15 mouse cellular contexts compared by ENCODE assay signal in the genomic region with DNA sequence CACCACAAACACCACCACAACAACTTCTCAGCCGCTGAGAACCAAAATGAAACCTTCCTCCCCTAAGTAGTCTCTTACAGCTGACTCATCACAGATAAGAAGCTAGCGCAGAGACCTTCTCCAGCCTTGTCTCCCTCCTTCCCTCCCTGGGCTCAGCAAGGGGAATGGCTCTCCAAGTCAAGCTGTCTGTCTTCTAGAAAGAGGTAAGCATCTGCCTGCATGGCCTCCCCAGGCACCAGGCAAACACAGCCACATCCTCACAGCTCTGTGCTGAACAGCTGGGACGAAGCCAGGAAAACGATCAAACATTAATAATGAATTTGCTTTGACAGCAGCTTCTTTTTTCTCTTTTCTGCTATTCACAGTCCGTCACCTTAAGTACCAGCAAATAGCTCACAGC.
DNase-seq lines count a peak whose midpoint lies in the region; ATAC-seq and TF ChIP-seq lines count a peak whose summit lies in the region.
"Had no signal": no experiment of that assay in that cellular context is flagged by ENCODE, and none has a peak within 500 bp of the region (broad histone marks: within the 10 kb centered on the region; RNA-seq: fewer than 3 reads in every experiment).

No protein-coding gene starts in this region.

- no peak for TF ChIP-seq CTCF in MEL (IDR thresholded peaks at IDR 0.05 in 2 of 3, conservative IDR thresholded peaks at IDR 0.05 in 1 of 3; ENCODE audit: control insufficient read depth in 1 of 3, insufficient read depth in 1 of 3, low read depth in 2 of 3, low read length in 3 of 3, poor library complexity in 1 of 3, severe bottlenecking in 1 of 3)

- no peak for TF ChIP-seq EP300 in MEL (IDR thresholded peaks at IDR 0.05; ENCODE audit: low read depth in 1 of 2, low read length in 2 of 2)

- DNase-seq in forebrain, embryonic 14.5 days (ENCODE audit: low spot score): peak; percentile 39
- peak; percentile 64 for DNase-seq in kidney, adult 9 months
- DNase-seq in MEL (ENCODE audit: low read depth, low spot score): peak; percentile 13
- DNase-seq in kidney, postnatal 4 days: peak; percentile 7 to 10
- no peak for DNase-seq in gastrocnemius, adult 18-20 months (ENCODE audit: low spot score)
- DNase-seq in frontal cortex, postnatal 10 days (ENCODE audit: low spot score in 2 of 2): no peak
- DNase-seq: cerebellum, adult 11-12 months; embryo, embryonic 11 days; gastrocnemius, postnatal 25 days; lung, adult 2 months had no signal

- no peaks in the 10 kb centered on the region for H3K36me3 ChIP-seq in forebrain, embryonic 14.5 days (ENCODE audit: control insufficient read depth, insufficient read depth, low read length)
- H3K36me3 ChIP-seq in forebrain, embryonic 13.5 days (ENCODE audit: poor library complexity, severe bottlenecking): no peaks in the 10 kb centered on the region
- no peaks in the 10 kb centered on the region for H3K36me3 ChIP-seq in kidney, embryonic 16.5 days (ENCODE audit: insufficient read depth, low read length)
- no peaks in the 10 kb centered on the region; a peak in 1 of 4 replicates for H3K36me3 ChIP-seq in MEL (ENCODE audit: control insufficient read depth in 1 of 2, insufficient read depth in 2 of 2, low read length in 2 of 2)
- H3K36me3 ChIP-seq: limb, embryonic 10.5 days had no signal

- 0 out of 2 replicates have a peak, but pooled peaks cover 6% of the 10 kb centered on the region for H3K27me3 ChIP-seq in forebrain, embryonic 14.5 days (replicated peaks; ENCODE audit: control insufficient read depth, insufficient read depth, low read length)
- peaks cover 75% of the 10 kb centered on the region for H3K27me3 ChIP-seq in forebrain, embryonic 13.5 days
- H3K27me3 ChIP-seq in kidney, embryonic 16.5 days (ENCODE audit: insufficient read depth, low read length): no peaks in the 10 kb centered on the region
- no peaks in the 10 kb centered on the region for H3K27me3 ChIP-seq in MEL (ENCODE audit: control insufficient read depth in 1 of 2, insufficient read depth in 2 of 2, low read length in 2 of 2)

- H3K9me3 ChIP-seq in forebrain, embryonic 14.5 days (replicated peaks; ENCODE audit: control insufficient read depth, low read length): no peaks in the 10 kb centered on the region
- no peaks in the 10 kb centered on the region for H3K9me3 ChIP-seq in forebrain, embryonic 13.5 days (replicated peaks)
- no peaks in the 10 kb centered on the region for H3K9me3 ChIP-seq in kidney, embryonic 16.5 days (ENCODE audit: low read length)
- H3K9me3 ChIP-seq in MEL (replicated peaks; ENCODE audit: insufficient read depth, low read length): no peaks in the 10 kb centered on the region
- H3K9me3 ChIP-seq: limb, embryonic 10.5 days had no signal

- ATAC-seq in forebrain, embryonic 14.5 days: no peak
- no peak for ATAC-seq in forebrain, embryonic 13.5 days
- ATAC-seq in kidney, embryonic 16.5 days (ENCODE audit: low FRiP score, low TSS enrichment): no peak
- ATAC-seq: activated CD4-positive, CD25-positive, alpha-beta regulatory T cell, adult 4 months; intestine, embryonic 16.5 days had no signal

- no peak overlapping the region for H3K4me2 ChIP-seq in forebrain, embryonic 14.5 days (ENCODE audit: low read length)
- no peak overlapping the region for H3K4me2 ChIP-seq in forebrain, embryonic 13.5 days
- no peak overlapping the region for H3K4me2 ChIP-seq in kidney, embryonic 16.5 days (replicated peaks; ENCODE audit: low read depth, low read length)

- no peak overlapping the region for H3K9ac ChIP-seq in forebrain, embryonic 14.5 days (ENCODE audit: low read length)
- H3K9ac ChIP-seq in forebrain, embryonic 13.5 days: no peak overlapping the region
- H3K9ac ChIP-seq in kidney, embryonic 16.5 days (replicated peaks; ENCODE audit: low read length): no peak overlapping the region
- no peak overlapping the region for H3K9ac ChIP-seq in MEL (ENCODE audit: control insufficient read depth, low read depth, low read length, poor library complexity, severe bottlenecking)

- H3K4me1 ChIP-seq in forebrain, embryonic 14.5 days (ENCODE audit: control insufficient read depth, insufficient read depth, low read length): 0 out of 2 replicates have a peak, but pooled peaks cover 3% of the 10 kb centered on the region
- peaks cover 13% of the 10 kb centered on the region for H3K4me1 ChIP-seq in forebrain, embryonic 13.5 days
- H3K4me1 ChIP-seq in kidney, embryonic 16.5 days (ENCODE audit: insufficient read depth, low read length): peaks cover 4% of the 10 kb centered on the region; the same call in 1 of the 2 replicates
- 0 out of 4 replicates have a peak, but pooled peaks cover 0 to 5% of the 10 kb centered on the region in 2 experiments for H3K4me1 ChIP-seq in MEL (ENCODE audit: control insufficient read depth in 1 of 2, insufficient read depth in 2 of 2, low read length in 2 of 2)

- TF ChIP-seq RAD21 in MEL (IDR thresholded peaks at IDR 0.05; ENCODE audit: low read depth, low read length): no peak

- no peak overlapping the region for H3K4me3 ChIP-seq in forebrain, embryonic 14.5 days (ENCODE audit: low read depth, low read length)
- H3K4me3 ChIP-seq in forebrain, embryonic 13.5 days: no peak overlapping the region
- no peak overlapping the region for H3K4me3 ChIP-seq in kidney, embryonic 16.5 days (ENCODE audit: low read length)
- peak overlapping the region in 1 of 2 experiments; percentile 0; a peak in 1 of 4 replicates for H3K4me3 ChIP-seq in MEL (ENCODE audit: control insufficient read depth in 1 of 2, insufficient read depth in 1 of 2, low read depth in 2 of 2, low read length in 2 of 2)
- H3K4me3 ChIP-seq: limb, embryonic 10.5 days had no signal

- TF ChIP-seq POLR2A in MEL (IDR thresholded peaks at IDR 0.05; ENCODE audit: control insufficient read depth in 1 of 2, insufficient read depth in 1 of 2, low read depth in 1 of 2, low read length in 2 of 2, poor library complexity in 1 of 2): no peak

- no peaks in the 10 kb centered on the region for H3K79me2 ChIP-seq in MEL (ENCODE audit: control insufficient read depth, insufficient read depth, low read length, poor library complexity)

- WGBS in forebrain, embryonic 14.5 days: 68% methylated on average over 5 of the region's 5 CpGs
- 74% methylated on average over 5 of the region's 5 CpGs for WGBS in forebrain, embryonic 13.5 days
- 80% methylated on average over 5 of the region's 5 CpGs for WGBS in kidney, embryonic 16.5 days

- peak overlapping the region; percentile 27; the same call in 1 of the 2 replicates for H3K27ac ChIP-seq in forebrain, embryonic 14.5 days (ENCODE audit: low read depth, low read length)
- no peak overlapping the region for H3K27ac ChIP-seq in forebrain, embryonic 13.5 days
- no peak overlapping the region for H3K27ac ChIP-seq in kidney, embryonic 16.5 days (ENCODE audit: low read length)
- no peak overlapping the region for H3K27ac ChIP-seq in MEL (ENCODE audit: control insufficient read depth, low read depth, low read length)
- H3K27ac ChIP-seq: limb, embryonic 10.5 days had no signal

TF ChIP-seq in MEL, 35 proteins besides CTCF, POLR2A, EP300 and RAD21:
- 0 out of 2 replicates have a peak, but pooled peaks have one; percentile 20 for TF ChIP-seq ETS1 (IDR thresholded peaks at IDR 0.05; ENCODE audit: low read depth, low read length)
- TF ChIP-seq MAFK (IDR thresholded peaks at IDR 0.05; ENCODE audit: borderline replicate concordance, low read depth, low read length): no peak
- TF ChIP-seq ZNF384 (IDR thresholded peaks at IDR 0.05; ENCODE audit: low read depth, low read length): no peak
- TF ChIP-seq POLR2AphosphoS5 (IDR thresholded peaks at IDR 0.05; ENCODE audit: borderline replicate concordance, low read depth, low read length): no peak
- TF ChIP-seq ZC3H11A (IDR thresholded peaks at IDR 0.05; ENCODE audit: low read depth, low read length): no peak
- TF ChIP-seq MYB (IDR thresholded peaks at IDR 0.05; ENCODE audit: low read depth, low read length): no peak

Comparison
In these comparisons a context has a peak if more than half of its experiments do, and no peak if none do; other contexts are left out.
1. DNase-seq: peak in forebrain, embryonic 14.5 days (single experiment), kidney, adult 9 months (single experiment), MEL (single experiment) and kidney, postnatal 4 days (2 of 2); none in gastrocnemius, adult 18-20 months (single experiment) and frontal cortex, postnatal 10 days (0 of 2).